Mouse (Mus musculus): Measurements from ENCODE around the gene Polr2c. TPM values are rescaled to one million over a fixed set of nuclear protein-coding genes. Genes with fewer than 3 reads are reported as not detected.

Polr2c gene
- polyA plus RNA-seq, 1 experiment from 2014 or later = 50.6 TPM

DNA sequence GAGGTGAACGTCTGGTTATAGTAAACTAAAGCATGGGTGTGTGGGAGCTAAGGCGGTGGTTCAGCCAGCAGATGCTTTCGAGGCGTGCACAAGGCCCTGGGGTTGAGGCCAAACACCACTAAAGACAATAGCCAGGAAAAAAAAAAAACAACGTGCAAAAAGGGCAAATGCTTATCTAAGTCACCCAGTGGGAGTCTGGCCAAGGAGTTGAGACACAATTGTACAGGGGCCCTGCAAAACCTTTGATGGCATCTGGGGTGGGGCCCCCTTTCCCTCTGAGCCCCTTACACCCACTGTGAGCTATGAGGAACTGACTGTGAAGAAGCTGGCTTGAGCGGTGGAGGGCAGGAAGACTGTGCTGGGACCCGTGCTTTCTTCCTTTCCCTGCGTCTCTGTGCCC, 65.4 kb downstream of the Polr2c start:
- peaks cover 19% of the 10 kb centered on the region for H3K4me1 ChIP-seq (ENCODE audit: insufficient read depth)
- WGBS (ENCODE audit: insufficient replicate concordance) = 13% methylated on average over 8 of the region's 8 CpGs
- 0 out of 2 replicates have a peak overlapping the region, but pooled peaks have one; percentile 16 for H3K27ac ChIP-seq (ENCODE audit: low read depth)
- H3K4me3 ChIP-seq (ENCODE audit: low read depth, low read length) = no peak overlapping the region
- 0 out of 2 replicates have a peak, but pooled peaks have one; percentile 32 for TF ChIP-seq EP300 (IDR thresholded peaks at IDR 0.05; ENCODE audit: low read depth)
- no peak for TF ChIP-seq CTCF (IDR thresholded peaks at IDR 0.05; ENCODE audit: low read depth)
- H3K27me3 ChIP-seq (ENCODE audit: insufficient read depth, low read length) = peaks cover 7% of the 10 kb centered on the region
- DNase-seq (no peak), ATAC-seq (peak; percentile 58)
- no peak overlapping the region for H3K9ac ChIP-seq (replicated peaks)
- 0 out of 2 replicates have a peak overlapping the region, but pooled peaks have one; percentile 18 for H3K4me2 ChIP-seq (ENCODE audit: low read depth, low read length)
- no peaks in the 10 kb centered on the region for H3K36me3 ChIP-seq (replicated peaks; ENCODE audit: insufficient read depth, low read length)
- H3K9me3 ChIP-seq (ENCODE audit: low read length) = no peaks in the 10 kb centered on the region

Other genes with a start within 250 kb of the Polr2c start
- gene Arl2bp, start 190.8 kb upstream of the Polr2c start, polyA plus RNA-seq (2015; fragmentation: Nextera tagmentation; extraction: Ambion mirVana) = 20.8 and 21.3 TPM in 2 replicates
- gene Pllp, start 161.2 kb upstream of the Polr2c start, polyA plus RNA-seq (2015; fragmentation: Nextera tagmentation; extraction: Ambion mirVana) = 2.5 and 3.1 TPM in 2 replicates
- gene Ccl22, start 111.9 kb upstream of the Polr2c start, polyA plus RNA-seq (2015; fragmentation: Nextera tagmentation; extraction: Ambion mirVana) = 0.07 and 0.28 TPM in 2 replicates
- gene Cx3cl1, start 85.4 kb upstream of the Polr2c start, polyA plus RNA-seq (2015; fragmentation: Nextera tagmentation; extraction: Ambion mirVana) = 0.47 and 0.79 TPM in 2 replicates
- gene Ccl17, start 47.0 kb upstream of the Polr2c start, polyA plus RNA-seq (2015; fragmentation: Nextera tagmentation; extraction: Ambion mirVana) = 0.31 TPM in 1 of 2 replicates, not detected in the other
- 65.6 and 66.1 TPM in 2 replicates for gene Coq9, start 19.1 kb upstream of the Polr2c start, polyA plus RNA-seq (2015; fragmentation: Nextera tagmentation; extraction: Ambion mirVana)
- gene Ciapin1, start 19.1 kb upstream of the Polr2c start, polyA plus RNA-seq (2015; fragmentation: Nextera tagmentation; extraction: Ambion mirVana) = 36.5 and 39.4 TPM in 2 replicates
- 3.5 and 4.5 TPM in 2 replicates for gene Dok4, start 18.9 kb downstream of the Polr2c start, polyA plus RNA-seq (2015; fragmentation: Nextera tagmentation; extraction: Ambion mirVana)
- gene Ccdc102a, start 60.6 kb downstream of the Polr2c start, polyA plus RNA-seq (2015; fragmentation: Nextera tagmentation; extraction: Ambion mirVana) = 1.3 and 1.5 TPM in 2 replicates
- gene Adgrg5, start 66.2 kb downstream of the Polr2c start, polyA plus RNA-seq (2015; fragmentation: Nextera tagmentation; extraction: Ambion mirVana) = 0.13 and 0.18 TPM in 2 replicates
- 34.0 and 35.4 TPM in 2 replicates for gene Adgrg1, start 117.3 kb downstream of the Polr2c start, polyA plus RNA-seq (2015; fragmentation: Nextera tagmentation; extraction: Ambion mirVana)
- 8.9 and 9.6 TPM in 2 replicates for gene Adgrg3, start 160.2 kb downstream of the Polr2c start, polyA plus RNA-seq (2015; fragmentation: Nextera tagmentation; extraction: Ambion mirVana)
- 0.21 and 0.28 TPM in 2 replicates for gene Drc7, start 197.7 kb downstream of the Polr2c start, polyA plus RNA-seq (2015; fragmentation: Nextera tagmentation; extraction: Ambion mirVana)
- gene Katnb1, start 223.7 kb downstream of the Polr2c start, polyA plus RNA-seq (2015; fragmentation: Nextera tagmentation; extraction: Ambion mirVana) = 4.7 and 5.1 TPM in 2 replicates

Data from liver, postnatal 0 days (tissue).